Mouse (Mus musculus) lung, postnatal 25 days (tissue): ENCODE results near the gene Ikzf1.

ENCODE experiments used
- DNase-seq: peaks from one replicate; pipeline ENCODE4 v3.0.0; 2022; ENCODE audit warnings: low spot score

The Ikzf1 gene

GRCm38 (mm10) chr11:11766736-11767135, 81.9 kb downstream of the Ikzf1 start:
- DNase-seq, result no peak

- no peak for DNase-seq
These were observed 83.3 kb downstream of the Ikzf1 start for GRCm38 (mm10) chr11:11768057-11768456.

DNA sequence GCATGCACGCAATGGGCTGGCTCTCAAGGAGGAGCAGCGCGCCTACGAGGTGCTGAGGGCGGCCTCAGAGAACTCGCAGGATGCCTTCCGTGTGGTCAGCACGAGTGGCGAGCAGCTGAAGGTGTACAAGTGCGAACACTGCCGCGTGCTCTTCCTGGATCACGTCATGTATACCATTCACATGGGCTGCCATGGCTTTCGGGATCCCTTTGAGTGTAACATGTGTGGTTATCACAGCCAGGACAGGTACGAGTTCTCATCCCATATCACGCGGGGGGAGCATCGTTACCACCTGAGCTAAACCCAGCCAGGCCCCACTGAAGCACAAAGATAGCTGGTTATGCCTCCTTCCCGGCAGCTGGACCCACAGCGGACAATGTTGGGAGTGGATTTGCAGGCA, 84.5 kb downstream of the Ikzf1 start:
- no peak for DNase-seq

DNA sequence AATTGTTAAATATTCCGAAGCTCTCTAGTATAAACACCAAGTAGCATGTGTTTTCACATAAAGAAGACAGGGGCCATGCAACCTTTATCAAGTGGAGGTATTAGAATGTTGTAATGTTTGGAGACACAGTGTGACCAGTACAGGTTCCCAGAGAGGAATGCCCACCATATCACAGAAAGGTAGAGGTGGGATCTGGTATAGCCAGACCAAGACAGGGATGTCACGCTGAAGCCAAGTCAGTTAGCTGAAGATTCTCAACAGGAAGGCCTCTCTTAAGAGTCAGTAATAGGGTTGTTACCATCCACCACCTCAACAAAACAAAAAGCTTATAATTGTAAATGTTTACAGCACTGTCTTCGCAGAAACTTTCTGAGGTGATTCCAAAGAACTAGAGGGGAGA, 85.9 kb downstream of the Ikzf1 start:
- DNase-seq, result no peak

DNA sequence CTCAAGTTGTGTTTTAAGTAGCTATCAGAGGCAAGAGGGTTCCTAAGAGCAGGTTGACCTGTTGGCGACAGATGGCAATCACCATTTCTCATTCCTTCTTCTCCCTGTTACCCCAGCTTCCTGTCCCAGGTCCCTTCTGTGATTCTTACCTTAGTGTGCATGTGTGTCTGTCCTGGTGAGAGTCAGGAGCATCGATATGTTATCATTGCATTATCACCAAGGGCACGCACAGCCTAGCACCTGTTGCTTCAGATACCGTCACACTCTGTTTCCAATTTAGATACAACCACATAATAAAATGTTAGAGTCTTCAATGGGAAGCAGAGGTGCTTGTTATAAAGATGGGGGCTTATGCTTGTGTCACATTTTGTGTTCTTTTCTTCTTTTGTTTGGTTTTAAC, 87.4 kb downstream of the Ikzf1 start:
- DNase-seq, result no peak

DNA sequence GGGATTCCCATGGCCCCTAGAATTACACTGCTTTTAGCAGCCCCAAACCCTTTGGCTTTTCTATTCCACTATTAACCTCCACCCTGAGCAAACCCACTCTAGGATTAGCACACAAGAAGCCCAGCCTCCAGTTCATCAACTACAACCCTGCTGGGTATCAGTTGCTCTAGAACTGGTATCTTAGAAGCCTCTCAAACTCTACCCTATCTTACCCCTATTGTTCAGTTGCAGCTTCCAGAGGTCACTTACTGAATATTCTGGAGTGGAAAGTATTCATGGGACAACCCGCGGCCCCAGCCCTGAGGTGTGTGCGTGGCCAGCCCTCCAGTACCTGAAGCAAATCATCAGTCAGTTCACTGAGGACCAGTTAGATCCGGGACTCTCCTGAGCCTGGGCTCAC, 89.6 kb downstream of the Ikzf1 start:
- no peak for DNase-seq

DNA sequence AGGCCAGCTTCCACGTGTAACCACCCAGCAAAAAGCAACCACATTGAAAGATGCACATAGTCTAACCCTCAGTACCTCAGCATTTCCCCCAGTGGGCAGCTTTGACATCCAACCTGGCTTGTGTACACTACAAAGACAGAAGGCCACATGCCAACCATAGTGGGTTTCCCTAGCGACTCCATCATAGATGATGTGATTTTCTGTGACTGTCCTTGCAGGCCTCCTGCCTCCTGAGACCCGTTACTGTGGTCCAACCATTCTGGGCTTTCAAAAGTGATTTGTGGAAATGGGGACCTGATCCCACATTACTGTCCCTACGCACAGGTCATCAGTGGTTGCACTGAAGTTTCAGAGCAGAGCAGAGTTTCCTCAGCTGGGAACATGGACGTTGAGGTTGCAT, 90.1 kb downstream of the Ikzf1 start:
- DNase-seq, result no peak

DNA sequence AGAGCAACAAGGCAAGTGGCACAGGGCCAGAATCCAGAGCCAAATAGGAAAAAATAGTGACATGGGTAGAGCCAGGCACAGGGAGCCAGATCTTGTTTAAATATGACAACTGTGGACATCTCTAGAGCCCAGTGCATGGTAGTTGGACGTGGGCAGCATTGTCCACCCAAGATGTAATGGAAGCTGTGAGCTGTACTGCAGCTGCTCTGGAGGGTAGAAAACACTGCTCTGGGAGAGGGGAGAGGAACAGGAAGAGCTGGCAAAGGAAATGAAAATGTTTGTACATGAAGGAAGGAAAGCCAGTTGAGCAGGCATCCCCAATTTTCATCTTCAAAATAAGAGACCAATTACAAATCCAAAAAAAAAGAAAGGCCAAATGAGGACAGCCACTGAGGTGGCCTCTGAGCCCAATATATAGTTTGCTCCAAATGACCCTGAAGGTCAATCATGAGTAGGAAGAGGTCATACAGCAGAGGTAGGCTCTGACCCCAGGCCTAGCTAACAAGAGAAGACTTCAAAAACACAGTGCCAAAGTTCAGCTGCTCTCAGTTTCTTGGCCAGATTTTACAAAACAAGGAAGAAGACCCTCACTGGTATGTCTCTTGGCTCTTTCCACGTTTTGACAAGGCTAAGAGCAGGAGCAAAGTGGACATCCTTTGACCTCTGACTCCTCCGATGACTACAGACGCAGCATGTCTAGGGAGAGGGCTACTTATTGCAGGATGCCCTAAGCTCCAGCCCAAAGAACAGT, 91.4 kb downstream of the Ikzf1 start:
- DNase-seq, result no peak

GRCm38 (mm10) chr11:11776822-11777174, 92.0 kb downstream of the Ikzf1 start:
- no peak for DNase-seq

GRCm38 (mm10) chr11:11777246-11777645, 92.4 kb downstream of the Ikzf1 start:
- no peak for DNase-seq

DNA sequence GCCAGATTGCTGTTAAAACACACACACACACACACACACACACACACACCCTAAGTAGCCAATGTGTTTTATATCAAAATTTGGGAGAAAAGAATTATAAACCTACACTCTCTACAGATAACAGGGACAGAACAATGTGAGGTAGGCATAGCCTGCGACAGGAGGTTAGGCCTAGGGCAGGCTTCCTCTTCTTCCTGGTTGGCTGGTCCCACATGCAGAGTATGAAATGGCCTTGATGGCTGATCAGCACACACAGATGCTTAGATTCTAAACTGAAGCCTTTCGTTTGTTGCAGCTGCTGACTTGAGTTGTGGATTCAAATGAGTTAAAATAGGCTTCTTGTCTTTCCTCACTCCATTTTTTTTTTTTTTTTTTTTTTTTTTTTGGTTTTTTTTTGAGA, 93.0 kb downstream of the Ikzf1 start:
- DNase-seq, result no peak

DNA sequence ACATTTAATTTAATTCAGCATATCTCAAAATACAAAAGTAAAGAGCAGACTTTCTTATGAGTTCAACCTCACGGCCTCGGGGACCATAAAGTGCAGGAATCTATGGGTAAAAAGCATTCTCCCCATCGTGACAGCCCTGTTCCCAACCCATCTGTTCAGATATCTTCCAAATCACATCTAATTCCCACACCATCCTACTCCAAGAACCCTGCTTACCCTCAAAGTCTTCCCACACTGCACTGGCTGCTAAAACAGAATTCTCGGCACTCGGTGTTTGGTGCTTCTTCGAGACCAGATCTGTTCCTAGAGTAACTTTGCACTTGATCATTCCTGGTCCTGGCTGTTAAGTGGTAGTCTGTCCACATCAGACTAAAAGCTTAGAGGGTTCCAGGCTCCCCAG, 93.5 kb downstream of the Ikzf1 start:
- no peak for DNase-seq

- DNase-seq, result no peak
These were observed 96.9 kb downstream of the Ikzf1 start for GRCm38 (mm10) chr11:11781728-11782127.

GRCm38 (mm10) chr11:11785457-11785856, 100.7 kb downstream of the Ikzf1 start:
- peak; percentile 24 for DNase-seq

- DNase-seq, result peak; percentile 84
These were observed 103.7 kb downstream of the Ikzf1 start for GRCm38 (mm10) chr11:11788521-11788974.

DNA sequence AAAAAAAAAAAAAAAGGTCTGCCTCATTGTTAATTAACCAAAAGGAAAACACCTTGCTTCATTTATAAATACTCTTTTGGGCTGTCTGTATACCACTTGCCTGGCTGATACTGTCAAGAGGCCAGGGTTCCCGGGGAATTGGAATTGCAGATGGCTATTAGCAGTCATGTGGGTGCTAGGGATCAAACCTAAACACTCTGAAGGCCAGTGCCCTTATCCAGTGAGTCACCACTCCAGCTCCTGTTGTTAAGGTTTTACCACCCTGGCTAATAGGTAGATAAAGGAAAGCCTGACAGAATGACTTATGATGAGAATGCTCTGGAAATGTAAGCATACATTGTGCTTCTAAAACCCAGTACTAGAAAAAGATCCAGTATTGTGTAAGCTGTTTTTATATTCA, 109.8 kb downstream of the Ikzf1 start:
- no peak for DNase-seq

- no peak for DNase-seq
These were observed 113.9 kb downstream of the Ikzf1 start for GRCm38 (mm10) chr11:11798690-11799089.

- no peak for DNase-seq
These were observed 115.5 kb downstream of the Ikzf1 start for GRCm38 (mm10) chr11:11800304-11800703.

GRCm38 (mm10) chr11:11801067-11801466, 116.3 kb downstream of the Ikzf1 start:
- DNase-seq, result no peak

DNA sequence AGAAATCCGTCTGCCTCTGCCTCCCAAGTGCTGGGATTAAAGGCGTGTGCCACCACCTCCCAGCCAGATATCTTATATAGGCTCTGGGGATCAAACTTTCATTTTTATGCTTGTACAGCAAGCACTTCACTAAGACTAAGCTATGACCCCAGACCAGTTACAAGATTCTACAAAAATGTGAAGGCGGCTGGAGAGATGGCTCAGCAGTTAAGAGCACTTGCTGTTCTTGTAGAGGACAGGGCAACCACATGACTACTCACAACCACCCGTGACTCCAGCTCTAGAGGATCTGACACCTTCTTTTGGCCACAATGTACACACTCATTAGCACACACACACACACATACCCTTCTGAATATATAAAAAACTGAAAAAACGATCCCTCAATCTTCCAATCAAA, 119.6 kb downstream of the Ikzf1 start:
- no peak for DNase-seq

DNA sequence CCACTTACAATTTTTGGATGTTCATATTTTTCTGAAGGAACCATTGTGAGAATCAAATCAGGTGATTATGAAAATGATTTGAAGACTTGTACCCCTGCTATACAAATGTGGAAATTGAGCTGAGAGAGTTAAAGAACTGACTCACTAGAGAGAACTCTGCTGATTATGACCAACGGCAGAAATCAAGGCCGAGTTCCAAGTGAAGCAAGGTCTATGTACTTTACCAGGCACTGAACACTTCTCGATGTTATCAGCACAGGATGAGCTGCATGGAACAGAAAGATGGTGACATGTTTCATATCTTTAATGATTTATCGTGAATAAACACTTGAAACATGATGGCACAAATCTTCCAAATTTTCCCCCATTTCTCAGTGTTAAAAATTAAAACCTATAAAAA, 121.1 kb downstream of the Ikzf1 start:
- no peak for DNase-seq

- DNase-seq, result no peak
These were observed 123.4 kb downstream of the Ikzf1 start for GRCm38 (mm10) chr11:11808035-11808819.

GRCm38 (mm10) chr11:11808820-11809403, 124.1 kb downstream of the Ikzf1 start, which contains the start of gene Fignl1:
Gene Fignl1, minus strand, starts transcription at chr11:11808962.
- peak; percentile 95 for DNase-seq
